Mouse (Mus musculus): Measurements from ENCODE around the gene Paqr8. TPM values are rescaled to one million over a fixed set of nuclear protein-coding genes. Genes with fewer than 3 reads are reported as not detected.
A peak's percentile ranks its signal among the peaks of the same experiment; 100 is the strongest.

Gene Paqr8
- polyA plus RNA-seq, 1 experiment from 2014 or later: 6.7 TPM

DNA sequence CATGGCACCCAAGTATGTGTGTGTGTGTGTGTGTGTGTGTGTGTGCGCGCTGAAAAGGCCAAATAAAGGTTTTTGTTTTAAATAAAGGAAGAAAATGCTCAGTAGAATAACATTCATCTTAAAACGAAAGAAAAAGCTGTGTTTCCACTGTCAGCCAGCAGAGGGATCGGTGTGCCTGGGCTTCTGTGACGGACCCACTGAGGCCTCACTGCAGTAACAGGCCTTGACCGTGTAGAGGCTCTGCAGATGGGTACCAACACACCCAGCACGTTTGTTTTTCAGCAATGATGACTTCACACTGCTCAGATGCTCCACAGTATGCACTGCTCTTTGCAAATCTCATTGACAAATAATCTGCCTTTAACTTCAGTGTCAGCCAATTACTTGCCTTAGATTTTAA is 43.1 kb downstream of the Paqr8 start:
- Histone ChIP-seq H3K27ac (no peak overlapping the region), H3K4me1 (replicated peaks) (no peaks in the 10 kb centered on the region), H3K4me2 (no peak overlapping the region), H3K36me3 (peaks cover 20% of the 10 kb centered on the region), H3K9me3 (no peaks in the 10 kb centered on the region), H3K4me3 (replicated peaks) (no peak overlapping the region), H3K27me3 (no peaks in the 10 kb centered on the region), H3K9ac (replicated peaks) (no peak overlapping the region)
- 24% methylated on average over 7 of the region's 7 CpGs for WGBS
- no peak; the same call in 1 of the 2 replicates for ATAC-seq (ENCODE audit: insufficient number of reproducible peaks, insufficient read depth, low FRiP score, low TSS enrichment, low read depth)

DNA sequence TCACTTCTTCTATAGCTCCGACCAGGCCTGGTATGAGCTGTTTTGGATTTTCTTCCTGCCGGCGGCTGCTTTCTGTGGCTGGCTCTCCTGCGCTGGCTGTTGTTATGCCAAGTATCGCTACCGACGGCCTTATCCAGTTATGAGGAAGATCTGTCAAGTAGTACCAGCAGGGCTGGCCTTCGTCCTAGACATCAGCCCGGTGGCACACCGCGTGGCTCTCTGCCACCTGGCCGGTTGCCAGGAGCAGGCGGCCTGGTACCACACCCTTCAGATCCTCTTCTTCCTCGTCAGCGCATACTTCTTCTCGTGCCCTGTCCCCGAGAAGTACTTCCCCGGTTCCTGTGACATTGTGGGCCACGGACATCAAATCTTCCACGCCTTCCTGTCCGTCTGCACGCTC is 44.7 kb downstream of the Paqr8 start:
- no peak overlapping the region for H3K9ac ChIP-seq (replicated peaks)
- H3K4me3 ChIP-seq (replicated peaks): no peak overlapping the region
- ATAC-seq (ENCODE audit: insufficient number of reproducible peaks, insufficient read depth, low FRiP score, low TSS enrichment, low read depth): no peak
- no peaks in the 10 kb centered on the region for H3K27me3 ChIP-seq
- 88% methylated on average over 22 of the region's 22 CpGs for WGBS
- no peaks in the 10 kb centered on the region for H3K4me1 ChIP-seq (replicated peaks)
- no peaks in the 10 kb centered on the region for H3K9me3 ChIP-seq
- H3K36me3 ChIP-seq: peaks cover 20% of the 10 kb centered on the region
- no peak overlapping the region for H3K4me2 ChIP-seq
- H3K27ac ChIP-seq: no peak overlapping the region

DNA sequence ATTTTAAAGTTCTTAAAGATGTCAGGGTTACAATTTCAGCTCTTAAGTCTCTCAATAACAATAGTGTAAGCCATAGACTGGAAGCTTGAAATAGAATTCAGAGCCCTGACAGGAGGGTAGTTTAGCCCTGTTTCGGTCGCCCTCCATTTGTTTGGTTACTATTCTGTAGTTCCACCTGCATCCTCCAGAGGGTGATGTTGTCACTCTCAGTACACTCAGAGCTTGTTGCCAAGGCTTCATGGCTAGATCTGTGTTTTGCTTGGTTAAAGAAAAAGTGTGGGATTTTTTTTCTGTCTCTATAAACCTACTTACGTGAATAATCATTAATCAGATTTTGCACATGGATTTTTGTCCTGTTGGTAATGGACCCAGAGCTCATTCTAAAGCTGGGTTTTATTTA is 48.6 kb downstream of the Paqr8 start:
- peaks cover 20% of the 10 kb centered on the region for H3K36me3 ChIP-seq
- H3K9ac ChIP-seq (replicated peaks): no peak overlapping the region
- no peaks in the 10 kb centered on the region for H3K27me3 ChIP-seq
- no peak overlapping the region for H3K4me2 ChIP-seq
- H3K4me1 ChIP-seq (replicated peaks): no peaks in the 10 kb centered on the region
- no peak overlapping the region for H3K4me3 ChIP-seq (replicated peaks)
- no peaks in the 10 kb centered on the region for H3K9me3 ChIP-seq
- 30% methylated on average over 3 of the region's 3 CpGs for WGBS
- no peak overlapping the region for H3K27ac ChIP-seq
- no peak for ATAC-seq (ENCODE audit: insufficient number of reproducible peaks, insufficient read depth, low FRiP score, low TSS enrichment, low read depth)

DNA sequence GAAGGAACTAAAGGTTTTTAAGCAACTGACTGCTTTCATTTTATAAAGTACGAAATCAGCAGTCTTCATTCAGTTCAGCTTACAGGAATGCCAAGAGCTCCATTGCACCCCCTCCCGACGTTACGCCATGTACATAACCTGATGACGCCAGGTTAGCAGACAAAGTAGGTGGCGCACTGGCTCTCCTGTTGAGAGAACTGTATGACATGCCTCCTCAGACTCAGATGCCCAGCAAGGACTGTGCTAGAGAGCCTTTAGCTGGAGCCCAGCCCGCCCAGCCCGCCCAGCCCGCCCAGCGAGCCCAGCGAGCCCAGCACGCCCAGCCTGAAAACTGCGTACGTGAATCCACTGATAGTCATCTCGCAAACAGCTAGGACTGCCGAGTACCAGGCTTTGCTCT is 49.7 kb downstream of the Paqr8 start:
- Histone ChIP-seq H3K36me3 (peaks cover 12% of the 10 kb centered on the region; the same call in 1 of the 2 replicates), H3K4me1 (replicated peaks) (no peaks in the 10 kb centered on the region), H3K9ac (replicated peaks) (no peak overlapping the region), H3K9me3 (no peaks in the 10 kb centered on the region), H3K27ac (no peak overlapping the region), H3K4me2 (no peak overlapping the region), H3K4me3 (replicated peaks) (no peak overlapping the region), H3K27me3 (no peaks in the 10 kb centered on the region)
- WGBS: 59% methylated on average over 16 of the region's 16 CpGs
- ATAC-seq (ENCODE audit: insufficient number of reproducible peaks, insufficient read depth, low FRiP score, low TSS enrichment, low read depth): no peak

DNA sequence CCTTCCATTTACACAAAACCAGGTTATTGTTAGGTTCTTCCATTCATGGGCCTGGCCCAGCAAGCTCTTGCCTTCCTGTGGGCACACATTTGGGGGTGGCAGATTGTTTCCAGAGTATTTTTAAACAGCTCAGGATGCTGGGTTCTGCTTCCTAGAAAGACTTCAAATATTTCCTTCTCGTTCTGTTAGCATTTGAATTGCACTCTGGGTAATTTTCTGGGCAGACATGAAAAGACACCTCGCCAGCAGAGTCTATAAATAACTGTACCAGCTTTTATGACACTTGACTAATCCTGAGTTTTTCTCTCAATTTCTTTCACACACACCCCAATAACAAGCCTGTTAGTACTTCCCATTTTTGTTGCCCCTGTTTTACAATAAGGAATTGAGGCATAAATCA is 50.9 kb downstream of the Paqr8 start:
- WGBS: 44% methylated on average over 2 of the region's 2 CpGs
- Histone ChIP-seq H3K4me1 (replicated peaks) (no peaks in the 10 kb centered on the region), H3K4me2 (no peak overlapping the region), H3K36me3 (0 out of 2 replicates have a peak, but pooled peaks cover 4% of the 10 kb centered on the region), H3K27me3 (no peaks in the 10 kb centered on the region), H3K9ac (replicated peaks) (no peak overlapping the region), H3K27ac (peak overlapping the region; percentile 23; the same call in 1 of the 2 replicates), H3K9me3 (no peaks in the 10 kb centered on the region), H3K4me3 (replicated peaks) (no peak overlapping the region)
- ATAC-seq (ENCODE audit: insufficient number of reproducible peaks, insufficient read depth, low FRiP score, low TSS enrichment, low read depth): no peak

DNA sequence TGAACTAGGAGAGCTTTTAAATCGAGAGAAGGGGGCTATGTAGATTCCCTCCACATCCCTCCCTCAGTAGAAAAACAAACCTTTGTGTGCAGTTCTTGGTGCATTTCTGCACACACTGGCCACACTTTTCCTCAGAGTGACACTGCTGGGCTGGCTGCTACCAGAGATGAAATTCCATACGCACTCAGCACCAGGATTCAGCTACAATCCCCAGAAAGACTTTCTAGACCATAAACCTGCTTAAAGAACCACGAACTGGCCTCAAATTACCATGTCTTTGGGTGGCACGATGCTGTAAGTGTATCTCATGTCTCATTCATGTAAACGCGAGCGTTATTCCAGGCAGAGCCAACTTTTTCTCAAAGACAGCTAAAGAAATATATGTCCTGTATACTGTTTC is 51.5 kb downstream of the Paqr8 start:
- Histone ChIP-seq H3K36me3 (no peaks in the 10 kb centered on the region), H3K27ac (peak overlapping the region; percentile 23; the same call in 1 of the 2 replicates), H3K4me3 (replicated peaks) (no peak overlapping the region), H3K27me3 (no peaks in the 10 kb centered on the region), H3K4me1 (replicated peaks) (no peaks in the 10 kb centered on the region), H3K9ac (replicated peaks) (no peak overlapping the region), H3K4me2 (no peak overlapping the region), H3K9me3 (no peaks in the 10 kb centered on the region)
- ATAC-seq (ENCODE audit: insufficient number of reproducible peaks, insufficient read depth, low FRiP score, low TSS enrichment, low read depth): no peak
- WGBS: 72% methylated on average over 7 of the region's 7 CpGs

DNA sequence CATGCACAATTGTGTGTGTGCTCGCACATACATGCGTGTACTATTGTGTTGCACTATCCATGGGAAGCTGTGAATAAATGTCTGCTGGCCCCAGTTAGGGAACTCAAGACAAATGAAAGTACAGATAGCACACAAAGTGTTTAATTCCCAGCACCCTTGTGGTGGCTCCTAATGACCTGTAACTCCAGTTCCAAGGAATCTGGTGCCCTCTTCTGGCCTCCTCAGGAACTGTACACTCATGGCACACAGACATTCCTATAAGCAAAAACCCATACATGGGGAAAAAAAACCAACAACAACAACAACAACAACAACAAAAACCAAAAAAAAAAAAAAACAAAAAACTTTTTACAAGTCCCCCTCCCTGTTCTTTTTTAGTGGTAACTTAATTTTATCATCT is 52.6 kb downstream of the Paqr8 start:
- no peak for ATAC-seq (ENCODE audit: insufficient number of reproducible peaks, insufficient read depth, low FRiP score, low TSS enrichment, low read depth)
- Histone ChIP-seq H3K9ac (replicated peaks) (no peak overlapping the region), H3K4me3 (replicated peaks) (no peak overlapping the region), H3K36me3 (no peaks in the 10 kb centered on the region), H3K27me3 (no peaks in the 10 kb centered on the region), H3K9me3 (no peaks in the 10 kb centered on the region), H3K4me1 (replicated peaks) (no peaks in the 10 kb centered on the region), H3K27ac (no peak overlapping the region), H3K4me2 (no peak overlapping the region)
- WGBS: 97% methylated on average over 2 of the region's 2 CpGs

DNA sequence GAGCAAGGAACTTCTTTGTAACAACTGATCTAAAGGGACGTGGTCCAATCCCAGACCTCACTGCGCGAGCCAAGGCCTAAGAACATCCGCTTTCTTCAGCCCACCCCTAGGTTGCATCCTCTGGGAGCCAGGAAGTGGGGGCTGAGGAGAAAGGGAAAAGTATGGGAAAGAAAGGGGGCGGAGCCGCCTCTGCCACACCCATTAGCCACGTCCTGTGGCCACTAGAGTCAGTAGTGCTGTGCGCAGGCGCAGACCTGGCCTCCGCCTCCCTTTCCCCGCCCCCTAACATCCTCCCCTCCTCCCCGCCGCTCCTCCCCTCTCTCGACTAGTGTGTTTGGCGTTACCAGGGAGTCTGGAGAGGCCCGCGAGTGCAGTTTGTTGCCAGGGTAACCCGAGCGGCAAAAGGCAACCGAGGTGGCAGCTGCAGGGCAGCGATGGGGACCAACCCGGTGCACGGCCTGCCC is 60.9 kb downstream of the Paqr8 start, which contains the start of gene Efhc1:
Efhc1 (plus strand) TSS at position 327 of the 464 bp plus-strand sequence.
- Histone ChIP-seq H3K36me3 (no peaks in the 10 kb centered on the region), H3K4me2 (peak within 1 kb of the TSS; percentile 72), H3K9me3 (no peaks in the 10 kb centered on the region), H3K27me3 (no peaks in the 10 kb centered on the region), H3K4me3 (replicated peaks) (peak within 1 kb of the TSS; percentile 54), H3K27ac (peak within 1 kb of the TSS; percentile 72; the same call in 1 of the 2 replicates), H3K9ac (replicated peaks) (peak within 1 kb of the TSS; percentile 65), H3K4me1 (replicated peaks) (peaks cover 6% of the 10 kb centered on the region; the same call in 1 of the 2 replicates)
- 2% methylated on average over 23 of the region's 23 CpGs for WGBS
- peak; percentile 96 for ATAC-seq (ENCODE audit: insufficient number of reproducible peaks, insufficient read depth, low FRiP score, low TSS enrichment, low read depth)

DNA sequence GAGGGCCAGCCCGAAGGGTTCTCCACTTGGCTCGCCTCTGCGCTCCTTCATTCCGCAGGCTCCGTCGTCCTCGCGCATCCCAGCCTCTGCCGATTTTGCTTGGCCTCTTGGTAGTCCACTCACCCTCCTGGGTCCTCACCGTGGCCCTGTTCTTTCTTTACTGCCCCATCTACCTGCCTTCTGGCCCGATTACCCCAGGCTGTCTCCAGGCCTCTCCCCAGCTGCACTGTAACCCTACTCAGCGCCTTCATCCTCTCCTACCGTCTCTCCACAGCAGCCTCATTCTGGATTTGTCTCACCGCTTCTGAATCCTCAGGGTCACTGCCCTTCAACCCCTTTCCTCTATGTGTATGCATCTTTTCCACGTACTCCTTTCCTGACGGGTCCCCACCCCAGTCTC is 61.4 kb downstream of the Paqr8 start:
- Histone ChIP-seq H3K27me3 (no peaks in the 10 kb centered on the region), H3K9ac (replicated peaks) (peak overlapping the region; percentile 65), H3K36me3 (no peaks in the 10 kb centered on the region), H3K27ac (peak overlapping the region; percentile 72; the same call in 1 of the 2 replicates), H3K4me1 (replicated peaks) (peaks cover 6% of the 10 kb centered on the region; the same call in 1 of the 2 replicates), H3K4me2 (peak overlapping the region; percentile 72), H3K9me3 (no peaks in the 10 kb centered on the region), H3K4me3 (replicated peaks) (peak overlapping the region; percentile 54)
- WGBS: 3% methylated on average over 16 of the region's 16 CpGs
- ATAC-seq (ENCODE audit: insufficient number of reproducible peaks, insufficient read depth, low FRiP score, low TSS enrichment, low read depth): peak; percentile 69

DNA sequence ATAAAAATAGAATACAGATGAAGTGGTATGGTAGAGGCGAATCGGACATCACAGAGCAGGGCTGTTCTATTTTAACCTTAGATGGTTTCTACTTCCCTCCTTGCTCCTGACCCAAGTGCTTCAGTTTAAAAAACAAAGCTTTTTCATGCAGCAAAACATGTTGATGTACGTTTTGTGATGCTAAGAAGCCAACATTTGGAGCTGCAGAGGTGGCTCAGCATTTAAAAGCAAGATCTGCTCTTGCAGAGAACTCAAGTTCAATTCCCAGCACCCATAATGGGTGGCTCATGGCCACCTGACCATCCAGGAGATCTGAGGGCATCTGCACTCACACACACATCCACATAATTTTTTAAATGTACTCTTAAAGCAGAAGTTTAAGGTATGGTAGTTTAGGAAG is 64.5 kb downstream of the Paqr8 start:
- H3K9me3 ChIP-seq: no peaks in the 10 kb centered on the region
- no peak for ATAC-seq (ENCODE audit: insufficient number of reproducible peaks, insufficient read depth, low FRiP score, low TSS enrichment, low read depth)
- no peak overlapping the region for H3K27ac ChIP-seq
- no peak overlapping the region for H3K4me2 ChIP-seq
- WGBS: 81% methylated on average over 3 of the region's 3 CpGs
- no peaks in the 10 kb centered on the region for H3K27me3 ChIP-seq
- peaks cover 6% of the 10 kb centered on the region; the same call in 1 of the 2 replicates for H3K4me1 ChIP-seq (replicated peaks)
- H3K36me3 ChIP-seq: no peaks in the 10 kb centered on the region
- H3K4me3 ChIP-seq (replicated peaks): no peak overlapping the region
- H3K9ac ChIP-seq (replicated peaks): no peak overlapping the region

DNA sequence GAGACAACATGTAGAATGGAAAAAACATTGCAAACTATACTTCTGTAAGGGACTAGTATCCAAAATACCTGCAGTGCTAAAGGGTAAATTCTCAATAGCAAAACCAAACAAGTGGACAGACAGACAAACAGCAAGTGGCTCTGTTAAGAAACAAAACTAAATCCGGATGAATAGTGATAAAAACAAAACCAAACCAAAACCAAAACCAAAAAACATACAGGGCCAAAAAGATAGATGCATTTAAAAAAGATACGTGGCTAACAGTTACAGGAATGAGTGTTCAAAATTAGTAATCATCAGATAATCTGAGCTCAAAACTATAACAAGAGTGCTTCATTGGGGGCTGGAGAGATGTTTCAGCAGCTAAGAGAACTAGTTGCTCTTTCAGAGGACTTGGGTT is 79.2 kb downstream of the Paqr8 start:
- Histone ChIP-seq H3K36me3 (no peaks in the 10 kb centered on the region), H3K27ac (no peak overlapping the region), H3K9ac (replicated peaks) (no peak overlapping the region), H3K4me3 (replicated peaks) (no peak overlapping the region), H3K4me1 (replicated peaks) (no peaks in the 10 kb centered on the region), H3K9me3 (no peaks in the 10 kb centered on the region), H3K27me3 (no peaks in the 10 kb centered on the region), H3K4me2 (no peak overlapping the region)
- 83% methylated on average over 2 of the region's 2 CpGs for WGBS
- ATAC-seq (ENCODE audit: insufficient number of reproducible peaks, insufficient read depth, low FRiP score, low TSS enrichment, low read depth): no peak

DNA sequence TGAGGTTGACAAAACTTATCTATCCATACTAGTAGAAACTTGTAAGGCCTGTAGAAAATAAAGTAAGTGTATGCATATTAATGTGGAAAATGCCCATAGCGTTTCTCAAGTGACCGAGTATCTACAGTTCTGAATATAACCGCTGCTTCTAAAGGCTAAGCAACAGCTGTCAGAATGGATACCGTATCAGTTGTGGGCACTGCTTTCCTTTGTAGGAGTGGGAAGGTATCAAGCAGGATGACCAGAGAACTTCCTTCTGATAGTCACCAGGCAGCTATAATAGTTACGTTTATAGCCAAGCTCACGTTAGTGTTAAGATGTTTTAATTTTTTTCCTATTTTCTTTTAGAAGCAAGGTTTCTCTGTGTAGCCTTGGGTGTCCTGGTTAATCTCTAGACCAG is 83.0 kb downstream of the Paqr8 start:
- ATAC-seq (ENCODE audit: insufficient number of reproducible peaks, insufficient read depth, low FRiP score, low TSS enrichment, low read depth): no peak
- Histone ChIP-seq H3K9me3 (no peaks in the 10 kb centered on the region), H3K4me2 (no peak overlapping the region), H3K27me3 (no peaks in the 10 kb centered on the region), H3K4me3 (replicated peaks) (no peak overlapping the region), H3K36me3 (no peaks in the 10 kb centered on the region), H3K27ac (no peak overlapping the region), H3K4me1 (replicated peaks) (no peaks in the 10 kb centered on the region), H3K9ac (replicated peaks) (no peak overlapping the region)
- WGBS: 92% methylated on average over 6 of the region's 6 CpGs

Measured in limb, embryonic 12.5 days (tissue).